Mouse (Mus musculus): ENCODE measurements around the gene Sdccag8. TPM values are rescaled to one million over a fixed set of nuclear protein-coding genes. Genes with fewer than 3 reads are reported as not detected.

Gene Sdccag8
- total RNA-seq, 2 experiments from 2014 or later: 24.1 to 59.3 TPM

GRCm38 (mm10) chr1:176979235-176979634 is 164.8 kb downstream of the Sdccag8 start:
- ATAC-seq (ENCODE audit: poor library complexity, severe bottlenecking): no peak

- no peak for ATAC-seq (ENCODE audit: poor library complexity, severe bottlenecking)
Observed at GRCm38 (mm10) chr1:176980140-176980539, 165.7 kb downstream of the Sdccag8 start.

GRCm38 (mm10) chr1:176980801-176981400 is 166.4 kb downstream of the Sdccag8 start:
- 0 out of 2 replicates have a peak, but pooled peaks have one; percentile 18 for ATAC-seq (ENCODE audit: poor library complexity, severe bottlenecking)

- ATAC-seq (ENCODE audit: poor library complexity, severe bottlenecking): no peak
Observed at GRCm38 (mm10) chr1:176981511-176981910, 167.1 kb downstream of the Sdccag8 start.

- ATAC-seq (ENCODE audit: poor library complexity, severe bottlenecking): no peak
Observed at GRCm38 (mm10) chr1:176982671-176983070, 168.2 kb downstream of the Sdccag8 start.

GRCm38 (mm10) chr1:176985691-176986090 is 171.2 kb downstream of the Sdccag8 start:
- no peak for ATAC-seq (ENCODE audit: poor library complexity, severe bottlenecking)

GRCm38 (mm10) chr1:176986275-176986674 is 171.8 kb downstream of the Sdccag8 start:
- peak; percentile 62 for ATAC-seq (ENCODE audit: poor library complexity, severe bottlenecking)

- ATAC-seq (ENCODE audit: poor library complexity, severe bottlenecking): no peak
Observed at GRCm38 (mm10) chr1:176986990-176987740, 172.7 kb downstream of the Sdccag8 start.

GRCm38 (mm10) chr1:176991473-176991872 is 177.0 kb downstream of the Sdccag8 start:
- ATAC-seq (ENCODE audit: poor library complexity, severe bottlenecking): no peak

- no peak for ATAC-seq (ENCODE audit: poor library complexity, severe bottlenecking)
Observed at GRCm38 (mm10) chr1:176992517-176992916, 178.1 kb downstream of the Sdccag8 start.

- peak; percentile 54 for ATAC-seq (ENCODE audit: poor library complexity, severe bottlenecking)
Observed at GRCm38 (mm10) chr1:176993141-176994010, 178.9 kb downstream of the Sdccag8 start.

GRCm38 (mm10) chr1:176994087-176994486 is 179.6 kb downstream of the Sdccag8 start:
- peak; percentile 6; the same call in 1 of the 2 replicates for ATAC-seq (ENCODE audit: poor library complexity, severe bottlenecking)

GRCm38 (mm10) chr1:176994707-176995418 is 180.4 kb downstream of the Sdccag8 start:
- ATAC-seq (ENCODE audit: poor library complexity, severe bottlenecking): no peak

GRCm38 (mm10) chr1:176995419-176995775 is 180.9 kb downstream of the Sdccag8 start:
- no peak for ATAC-seq (ENCODE audit: poor library complexity, severe bottlenecking)

GRCm38 (mm10) chr1:176996166-176996565 is 181.7 kb downstream of the Sdccag8 start:
- no peak for ATAC-seq (ENCODE audit: poor library complexity, severe bottlenecking)

- ATAC-seq (ENCODE audit: poor library complexity, severe bottlenecking): peak; percentile 46
Observed at GRCm38 (mm10) chr1:176996630-176997201, 182.3 kb downstream of the Sdccag8 start.

GRCm38 (mm10) chr1:176997254-176997653 is 182.8 kb downstream of the Sdccag8 start:
- ATAC-seq (ENCODE audit: poor library complexity, severe bottlenecking): no peak

- no peak for ATAC-seq (ENCODE audit: poor library complexity, severe bottlenecking)
Observed at GRCm38 (mm10) chr1:176997711-176998689, 183.5 kb downstream of the Sdccag8 start.

GRCm38 (mm10) chr1:176999011-176999410 is 184.6 kb downstream of the Sdccag8 start:
- peak; percentile 41 for ATAC-seq (ENCODE audit: poor library complexity, severe bottlenecking)
